Mouse (Mus musculus): ENCODE results near the gene Rasal1. TPM values are rescaled to one million over a fixed set of nuclear protein-coding genes. Genes with fewer than 3 reads are reported as not detected.
A peak's percentile ranks its signal among the peaks of the same experiment; 100 is the strongest.

The Rasal1 gene
- polyA plus RNA-seq, 1 experiment from 2014 or later = 1.8 TPM

DNA sequence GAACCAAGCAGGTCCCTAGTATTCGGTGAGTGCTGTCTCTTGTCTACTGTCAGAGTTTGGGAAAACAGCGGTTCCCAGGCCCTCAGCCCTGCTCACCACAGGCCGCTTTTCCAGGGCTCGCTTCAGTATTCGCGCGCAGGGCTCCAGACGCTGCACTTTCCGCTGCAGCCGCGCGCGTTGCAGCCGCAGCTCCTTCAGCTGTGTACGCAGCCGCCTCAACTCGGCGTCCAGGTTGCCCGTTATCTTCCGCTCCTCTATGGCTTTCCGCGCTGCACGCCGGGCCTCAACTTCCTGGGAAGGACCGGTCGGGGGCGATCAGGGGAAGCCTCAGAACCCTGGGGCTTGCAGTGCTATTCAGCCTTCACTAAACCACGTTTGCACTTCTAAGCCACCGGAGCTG lies 17.5 kb upstream of the Rasal1 start:
- Histone ChIP-seq H3K9ac (ENCODE audit: low read depth, low read length) (0 out of 2 replicates have a peak overlapping the region, but pooled peaks have one; percentile 29), H3K4me2 (ENCODE audit: low read depth, low read length) (peak overlapping the region; percentile 27; the same call in 1 of the 2 replicates), H3K9me3 (ENCODE audit: control insufficient read depth, low read length) (no peaks in the 10 kb centered on the region), H3K4me3 (ENCODE audit: low read length) (no peak overlapping the region), H3K27ac (ENCODE audit: low read length) (no peak overlapping the region), H3K27me3 (replicated peaks; ENCODE audit: control insufficient read depth, insufficient read depth, low read length) (0 out of 2 replicates have a peak, but pooled peaks cover 7% of the 10 kb centered on the region), H3K36me3 (ENCODE audit: control insufficient read depth, insufficient read depth, low read length) (0 out of 2 replicates have a peak, but pooled peaks cover 14% of the 10 kb centered on the region), H3K4me1 (ENCODE audit: control insufficient read depth, insufficient read depth, low read length) (peaks cover 7% of the 10 kb centered on the region; the same call in 1 of the 2 replicates)
- WGBS = 4% methylated on average over 29 of the region's 29 CpGs
- ATAC-seq = no peak

DNA sequence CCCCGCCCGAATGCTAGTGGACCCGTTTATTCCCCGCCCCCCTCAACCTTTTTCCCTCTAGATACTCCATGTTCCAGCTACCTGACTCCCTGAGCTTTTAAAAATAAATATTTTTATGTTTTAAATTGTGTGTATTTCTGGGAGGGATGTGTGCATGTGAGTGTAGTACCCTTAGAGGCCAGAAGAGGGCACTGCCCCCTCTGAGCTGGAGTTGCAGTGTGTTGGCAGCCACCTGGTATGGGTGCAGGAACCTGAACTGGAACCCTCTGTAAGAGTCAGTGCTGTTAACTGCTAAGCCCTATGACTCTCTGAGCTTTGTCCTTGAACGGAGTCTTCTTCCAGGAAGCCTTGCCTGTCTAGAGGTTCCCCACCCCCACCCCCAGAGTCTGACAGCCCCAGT lies 16.7 kb upstream of the Rasal1 start:
- 90% methylated on average over 5 of the region's 5 CpGs for WGBS
- H3K4me1 ChIP-seq (ENCODE audit: control insufficient read depth, insufficient read depth, low read length) = peaks cover 7% of the 10 kb centered on the region; the same call in 1 of the 2 replicates

DNA sequence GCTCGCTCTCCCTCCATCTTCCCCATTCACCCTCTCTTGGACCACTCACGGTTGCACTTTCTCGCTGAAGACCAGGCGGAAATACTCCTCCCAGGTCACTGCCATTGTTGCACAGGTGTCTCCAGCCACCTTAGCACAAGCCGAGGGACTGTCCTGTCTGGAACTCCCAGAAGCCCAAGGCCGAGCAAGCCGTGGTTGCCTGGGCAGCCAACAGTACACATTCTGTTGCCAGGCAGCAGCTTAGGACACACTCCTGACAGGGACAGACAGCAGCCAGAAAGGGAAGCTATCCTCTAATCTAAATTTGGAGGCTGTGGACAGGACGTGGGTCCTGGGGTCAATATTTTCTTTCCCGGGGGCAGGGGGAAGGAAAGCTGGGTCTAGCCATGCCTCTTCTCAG lies 14.5 kb upstream of the Rasal1 start, which contains the start of gene Cfap73:
Cfap73 (minus strand) TSS at position 105 of the 400 bp plus-strand sequence.
- 41% methylated on average over 9 of the region's 9 CpGs for WGBS
- Histone ChIP-seq H3K9ac (ENCODE audit: low read depth, low read length) (no peak within 1 kb of the TSS), H3K4me2 (ENCODE audit: low read depth, low read length) (no peak within 1 kb of the TSS), H3K36me3 (ENCODE audit: control insufficient read depth, insufficient read depth, low read length) (no peaks in the 10 kb centered on the region), H3K27me3 (replicated peaks; ENCODE audit: control insufficient read depth, insufficient read depth, low read length) (0 out of 2 replicates have a peak, but pooled peaks cover 7% of the 10 kb centered on the region), H3K4me3 (ENCODE audit: low read length) (no peak within 1 kb of the TSS), H3K9me3 (ENCODE audit: control insufficient read depth, low read length) (no peaks in the 10 kb centered on the region), H3K4me1 (ENCODE audit: control insufficient read depth, insufficient read depth, low read length) (no peaks in the 10 kb centered on the region), H3K27ac (ENCODE audit: low read length) (no peak within 1 kb of the TSS)
- ATAC-seq = no peak

More for the DNA sequence above, 16.7 kb upstream of the Rasal1 start:
- no peak overlapping the region for H3K9ac ChIP-seq (ENCODE audit: low read depth, low read length)
- no peak overlapping the region for H3K4me2 ChIP-seq (ENCODE audit: low read depth, low read length)
- H3K36me3 ChIP-seq (ENCODE audit: control insufficient read depth, insufficient read depth, low read length) = 0 out of 2 replicates have a peak, but pooled peaks cover 6% of the 10 kb centered on the region
- no peak overlapping the region for H3K27ac ChIP-seq (ENCODE audit: low read length)
- no peak for ATAC-seq
- H3K4me3 ChIP-seq (ENCODE audit: low read length) = no peak overlapping the region
- H3K9me3 ChIP-seq (ENCODE audit: control insufficient read depth, low read length) = no peaks in the 10 kb centered on the region
- 0 out of 2 replicates have a peak, but pooled peaks cover 7% of the 10 kb centered on the region for H3K27me3 ChIP-seq (replicated peaks; ENCODE audit: control insufficient read depth, insufficient read depth, low read length)

DNA sequence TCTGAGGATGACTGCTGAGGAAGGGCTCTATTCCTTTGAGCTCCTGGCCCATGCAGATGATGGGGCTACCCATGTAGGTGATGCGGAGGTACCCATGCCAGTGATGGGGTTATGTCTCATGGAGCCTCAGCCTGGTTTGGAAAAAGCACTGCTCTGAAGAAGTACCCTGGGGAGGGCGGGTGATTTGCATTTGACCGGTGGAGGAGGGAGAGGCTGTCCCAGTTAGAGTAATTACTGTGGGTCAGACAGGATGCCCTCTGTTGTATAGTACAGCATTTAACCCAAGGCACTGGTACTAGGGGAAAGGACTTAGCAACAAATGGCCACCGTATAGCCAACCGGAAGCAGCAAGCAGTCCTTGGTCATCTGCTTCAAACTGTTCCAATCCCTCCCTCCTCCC lies 13.8 kb upstream of the Rasal1 start:
- no peak for ATAC-seq
- Histone ChIP-seq H3K9me3 (ENCODE audit: control insufficient read depth, low read length) (no peaks in the 10 kb centered on the region), H3K36me3 (ENCODE audit: control insufficient read depth, insufficient read depth, low read length) (no peaks in the 10 kb centered on the region), H3K27ac (ENCODE audit: low read length) (no peak overlapping the region), H3K4me1 (ENCODE audit: control insufficient read depth, insufficient read depth, low read length) (no peaks in the 10 kb centered on the region), H3K4me2 (ENCODE audit: low read depth, low read length) (no peak overlapping the region), H3K27me3 (replicated peaks; ENCODE audit: control insufficient read depth, insufficient read depth, low read length) (0 out of 2 replicates have a peak, but pooled peaks cover 6% of the 10 kb centered on the region), H3K9ac (ENCODE audit: low read depth, low read length) (no peak overlapping the region), H3K4me3 (ENCODE audit: low read length) (no peak overlapping the region)
- WGBS = 50% methylated on average over 5 of the region's 5 CpGs

DNA sequence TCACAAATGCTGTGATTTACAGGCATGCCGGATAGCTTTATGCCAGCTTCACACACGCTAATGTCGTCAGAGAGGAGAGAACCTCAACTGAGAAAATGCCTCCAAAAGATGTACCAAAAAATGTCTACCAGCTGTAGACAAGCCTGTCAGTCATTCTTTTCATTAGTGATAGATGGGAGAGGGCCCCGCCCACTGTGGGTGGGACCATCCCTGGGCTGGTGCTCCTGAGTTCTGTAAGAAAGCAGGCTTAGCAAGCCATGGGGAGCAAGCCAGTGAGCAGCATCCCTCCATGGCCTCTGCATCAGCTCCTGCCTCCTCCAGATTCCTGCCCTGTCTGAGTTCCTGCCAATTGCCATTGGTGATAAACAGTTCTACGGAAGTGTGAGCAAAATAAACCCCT lies 13.0 kb upstream of the Rasal1 start:
- H3K36me3 ChIP-seq (ENCODE audit: control insufficient read depth, insufficient read depth, low read length) = no peaks in the 10 kb centered on the region
- H3K27me3 ChIP-seq (replicated peaks; ENCODE audit: control insufficient read depth, insufficient read depth, low read length) = no peaks in the 10 kb centered on the region
- no peak overlapping the region for H3K4me3 ChIP-seq (ENCODE audit: low read length)
- H3K27ac ChIP-seq (ENCODE audit: low read length) = no peak overlapping the region
- no peak overlapping the region for H3K4me2 ChIP-seq (ENCODE audit: low read depth, low read length)
- H3K9me3 ChIP-seq (ENCODE audit: control insufficient read depth, low read length) = no peaks in the 10 kb centered on the region
- 73% methylated on average over 5 of the region's 5 CpGs for whole genome bisulfite sequencing
- no peak for ATAC-seq
- H3K4me1 ChIP-seq (ENCODE audit: control insufficient read depth, insufficient read depth, low read length) = no peaks in the 10 kb centered on the region
- no peak overlapping the region for H3K9ac ChIP-seq (ENCODE audit: low read depth, low read length)

DNA sequence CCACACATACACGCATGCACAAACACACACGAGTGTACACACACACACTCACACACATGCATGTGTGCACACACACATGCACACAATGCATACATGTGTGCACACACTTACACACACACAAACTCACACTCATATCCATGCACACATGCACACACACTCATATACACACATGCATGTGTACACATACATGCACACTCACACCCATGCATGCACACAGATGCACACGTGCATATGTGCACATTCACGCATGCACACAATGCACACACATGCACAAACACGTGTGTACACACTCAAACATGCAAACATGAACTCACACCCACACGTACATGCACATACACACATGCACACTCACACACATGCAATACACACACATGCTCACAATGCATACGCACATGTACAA lies 8.5 kb upstream of the Rasal1 start:
- Histone ChIP-seq H3K9ac (ENCODE audit: low read depth, low read length) (no peak overlapping the region), H3K4me2 (ENCODE audit: low read depth, low read length) (no peak overlapping the region), H3K4me1 (ENCODE audit: control insufficient read depth, insufficient read depth, low read length) (no peaks in the 10 kb centered on the region), H3K27me3 (replicated peaks; ENCODE audit: control insufficient read depth, insufficient read depth, low read length) (no peaks in the 10 kb centered on the region), H3K36me3 (ENCODE audit: control insufficient read depth, insufficient read depth, low read length) (no peaks in the 10 kb centered on the region), H3K27ac (ENCODE audit: low read length) (no peak overlapping the region), H3K4me3 (ENCODE audit: low read length) (no peak overlapping the region), H3K9me3 (ENCODE audit: control insufficient read depth, low read length) (no peaks in the 10 kb centered on the region)
- no peak for ATAC-seq
- 88% methylated on average over 7 of the region's 7 CpGs for WGBS

DNA sequence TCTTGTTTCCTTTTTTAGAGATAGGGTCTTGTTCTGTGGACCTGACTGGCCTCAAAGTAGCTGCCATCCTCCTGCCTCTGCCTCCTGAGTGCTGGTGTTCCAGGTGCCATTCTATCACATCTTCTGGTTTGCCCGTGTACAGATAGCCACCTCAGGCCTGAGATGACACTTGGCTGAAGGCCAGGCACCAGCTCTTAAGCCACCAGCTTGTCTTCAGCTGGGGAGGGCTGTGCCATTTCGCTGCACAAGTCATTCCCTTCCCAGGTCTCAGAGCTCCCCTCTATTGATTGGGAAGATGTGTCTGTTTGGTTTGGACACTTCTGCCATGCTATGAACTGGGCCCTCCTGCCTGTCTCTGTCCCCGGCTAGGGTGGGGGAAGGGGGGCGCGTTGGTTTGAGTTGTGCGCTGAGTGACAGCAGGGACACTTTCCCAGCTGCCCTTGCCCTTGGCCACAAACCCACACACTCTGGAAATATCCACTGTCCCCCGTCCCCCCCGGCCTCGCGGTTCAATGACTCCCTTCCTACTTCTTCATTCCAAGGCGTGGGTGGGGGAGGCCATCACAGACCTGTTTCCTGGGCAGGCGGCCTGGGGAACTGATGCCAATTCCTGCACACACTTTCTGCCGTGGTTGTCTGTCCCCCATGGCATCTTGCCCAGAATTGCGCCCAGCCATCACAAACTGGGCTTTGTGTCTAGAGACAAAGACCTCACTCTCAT lies 5.1 kb upstream of the Rasal1 start:
- ATAC-seq = no peak
- H3K4me3 ChIP-seq (ENCODE audit: low read length) = no peak overlapping the region
- H3K27ac ChIP-seq (ENCODE audit: low read length) = no peak overlapping the region
- 66% methylated on average over 14 of the region's 14 CpGs for WGBS
- H3K4me1 ChIP-seq (ENCODE audit: control insufficient read depth, insufficient read depth, low read length) = peaks cover 2% of the 10 kb centered on the region
- H3K27me3 ChIP-seq (replicated peaks; ENCODE audit: control insufficient read depth, insufficient read depth, low read length) = peaks cover 7% of the 10 kb centered on the region
- no peaks in the 10 kb centered on the region for H3K9me3 ChIP-seq (ENCODE audit: control insufficient read depth, low read length)
- no peak overlapping the region for H3K9ac ChIP-seq (ENCODE audit: low read depth, low read length)
- no peaks in the 10 kb centered on the region for H3K36me3 ChIP-seq (ENCODE audit: control insufficient read depth, insufficient read depth, low read length)
- no peak overlapping the region for H3K4me2 ChIP-seq (ENCODE audit: low read depth, low read length)

DNA sequence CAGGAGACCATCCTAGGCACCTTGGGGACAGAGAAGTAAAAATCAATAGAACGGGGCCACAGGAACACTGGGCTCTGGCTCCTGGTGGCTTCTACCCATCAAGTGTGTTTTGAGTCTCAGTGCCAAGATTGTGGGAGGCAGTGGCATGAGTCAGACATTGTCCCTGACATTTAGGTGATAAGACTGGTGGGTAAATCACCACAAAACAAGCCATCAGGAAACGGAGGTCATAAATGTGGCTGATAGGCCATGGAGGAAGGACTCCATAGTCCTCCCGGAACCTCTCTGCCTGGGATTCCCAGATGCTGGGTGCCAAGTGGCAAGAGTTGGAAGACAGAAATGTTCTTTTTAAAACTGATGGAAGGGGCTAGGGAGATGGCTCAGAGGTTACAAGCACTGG lies 4.4 kb upstream of the Rasal1 start:
- no peak for ATAC-seq
- H3K4me1 ChIP-seq (ENCODE audit: control insufficient read depth, insufficient read depth, low read length) = peaks cover 9% of the 10 kb centered on the region

DNA sequence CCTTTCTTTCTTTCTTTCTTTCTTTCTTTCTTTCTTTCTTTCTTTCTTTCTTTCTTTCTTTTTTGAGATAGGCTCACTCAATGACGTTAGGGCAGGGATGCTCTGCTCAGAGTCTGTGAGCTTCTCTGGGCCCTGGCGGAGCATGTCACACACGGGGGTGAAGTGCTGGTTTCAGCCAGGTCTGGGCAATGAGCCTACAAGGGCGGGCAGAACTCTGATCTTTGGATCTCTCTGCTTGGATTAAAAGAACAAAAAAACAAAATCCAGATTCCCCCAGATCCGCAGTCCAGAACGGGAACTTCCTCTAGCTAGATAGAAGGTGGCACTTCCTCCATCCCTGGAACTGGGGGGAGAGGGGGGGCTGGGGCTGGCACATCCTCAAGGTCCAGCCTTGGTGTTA lies 2.8 kb upstream of the Rasal1 start:
- Histone ChIP-seq H3K36me3 (ENCODE audit: control insufficient read depth, insufficient read depth, low read length) (no peaks in the 10 kb centered on the region), H3K4me1 (ENCODE audit: control insufficient read depth, insufficient read depth, low read length) (peaks cover 12% of the 10 kb centered on the region), H3K9ac (ENCODE audit: low read depth, low read length) (no peak overlapping the region), H3K4me2 (ENCODE audit: low read depth, low read length) (no peak overlapping the region), H3K27me3 (replicated peaks; ENCODE audit: control insufficient read depth, insufficient read depth, low read length) (peaks cover 23% of the 10 kb centered on the region), H3K4me3 (ENCODE audit: low read length) (no peak overlapping the region), H3K27ac (ENCODE audit: low read length) (no peak overlapping the region), H3K9me3 (ENCODE audit: control insufficient read depth, low read length) (no peaks in the 10 kb centered on the region)
- no peak for ATAC-seq
- 51% methylated on average over 6 of the region's 6 CpGs for WGBS

More for the DNA sequence above, 4.4 kb upstream of the Rasal1 start:
- Histone ChIP-seq H3K9me3 (ENCODE audit: control insufficient read depth, low read length) (no peaks in the 10 kb centered on the region), H3K27me3 (replicated peaks; ENCODE audit: control insufficient read depth, insufficient read depth, low read length) (peaks cover 14% of the 10 kb centered on the region), H3K4me2 (ENCODE audit: low read depth, low read length) (no peak overlapping the region), H3K36me3 (ENCODE audit: control insufficient read depth, insufficient read depth, low read length) (no peaks in the 10 kb centered on the region), H3K4me3 (ENCODE audit: low read length) (no peak overlapping the region), H3K9ac (ENCODE audit: low read depth, low read length) (no peak overlapping the region), H3K27ac (ENCODE audit: low read length) (no peak overlapping the region)
- WGBS = 76% methylated on average over 3 of the region's 3 CpGs
